Mouse (Mus musculus) C2C12 (cell line): ENCODE measurements around the gene Capg.

ENCODE experiments used
- CEBPB ChIP-seq: IDR thresholded peaks from one replicate; pipeline ENCODE4 v1.6.1; 2011; ENCODE audit warnings: low read depth, mild to moderate bottlenecking, control low read depth, moderate library complexity
- CTCF ChIP-seq: IDR thresholded peaks from one replicate; pipeline ENCODE4 v1.5.1; 2011; ENCODE audit not compliant: control insufficient read depth, insufficient read depth, insufficient read length
- MAX ChIP-seq: IDR thresholded peaks from one replicate; pipeline ENCODE4 v1.6.1; 2011; ENCODE audit warnings: mild to moderate bottlenecking, control low read depth
- MYOD1 ChIP-seq: IDR thresholded peaks from one replicate; pipeline ENCODE4 v1.6.1; 2011; ENCODE audit warnings: low read depth; ENCODE audit not compliant: control insufficient read depth, insufficient read length
- MYOG ChIP-seq: IDR thresholded peaks from one replicate; pipeline ENCODE4 v1.6.1; 2011; ENCODE audit not compliant: control insufficient read depth, insufficient read length; ENCODE audit errors: extremely low read depth

GRCm38 (mm10) chr6:72598791-72599557, 54.8 kb downstream of the Capg start:
- TF ChIP-seq MAX (no peak), CTCF (no peak), MYOG (no peak), MYOD1 (no peak), CEBPB (no peak)
